Mouse (Mus musculus) MEL (cell line): ENCODE measurements around the gene Blcap. TPM values are rescaled to one million over a fixed set of nuclear protein-coding genes. Genes with fewer than 3 reads are reported as not detected.

Source experiments
- DNase-seq: peaks from one replicate; pipeline ENCODE4 v3.0.0; 2011; ENCODE audit warnings: low read depth, low spot score
- H3K27ac ChIP-seq: 2 replicates; pipeline ENCODE4 v1.5.1; 2012; ENCODE audit warnings: low read depth, mild to moderate bottlenecking, control low read depth, low read length, moderate library complexity; ENCODE audit not compliant: control insufficient read depth
- H3K27me3 ChIP-seq, 2 experiments: fragments of 150-350 bp in 1 of 2; sonication (generic) in 1 of 2; 2 replicates each; pipeline ENCODE4 v1.6.1; 2012; ENCODE audit warnings: low read length in 2 of 2, mild to moderate bottlenecking in 2 of 2, improper control_type of control experiment in 1 of 2, moderate library complexity in 1 of 2; ENCODE audit not compliant: insufficient read depth in 2 of 2, control insufficient read depth in 1 of 2
- H3K36me3 ChIP-seq, 2 experiments: 2 replicates each; pipeline ENCODE4 v1.6.1; 2012 to 2014; ENCODE audit warnings: low read length in 2 of 2, improper control_type of control experiment in 1 of 2, inconsistent platforms in 1 of 2, mild to moderate bottlenecking in 1 of 2; ENCODE audit not compliant: insufficient read depth in 2 of 2, control insufficient read depth in 1 of 2
- H3K4me1 ChIP-seq, 2 experiments: fragments of 150-350 bp in 1 of 2; sonication (generic) in 1 of 2; 2 replicates each; pipeline ENCODE4 v1.6.1; 2012; ENCODE audit warnings: low read length in 2 of 2, improper control_type of control experiment in 1 of 2, mild to moderate bottlenecking in 1 of 2; ENCODE audit not compliant: insufficient read depth in 2 of 2, control insufficient read depth in 1 of 2
- H3K4me3 ChIP-seq, 2 experiments: fragments of 150-350 bp in 1 of 2; sonication (generic) in 1 of 2; 2 replicates each; pipeline ENCODE4 v1.5.1; 2012; ENCODE audit warnings: low read depth in 2 of 2, low read length in 2 of 2, mild to moderate bottlenecking in 2 of 2, moderate library complexity in 2 of 2, control low read depth in 1 of 2, improper control_type of control experiment in 1 of 2; ENCODE audit not compliant: control insufficient read depth in 1 of 2, insufficient read depth in 1 of 2
- H3K79me2 ChIP-seq: 2 replicates; pipeline ENCODE4 v1.6.1; 2012; ENCODE audit warnings: mild to moderate bottlenecking, low read length, moderate library complexity; ENCODE audit not compliant: control insufficient read depth, poor library complexity, insufficient read depth
- H3K9ac ChIP-seq: 2 replicates; pipeline ENCODE4 v1.6.1; 2012; ENCODE audit warnings: low read depth, mild to moderate bottlenecking, control low read depth, low read length, moderate library complexity; ENCODE audit not compliant: control insufficient read depth, poor library complexity, severe bottlenecking
- H3K9me3 ChIP-seq: fragments of 150-350 bp; sonication (generic); replicated peaks from 2 replicates; pipeline ENCODE4 v1.6.1; 2012; ENCODE audit warnings: mild to moderate bottlenecking, low read length, improper control_type of control experiment, moderate library complexity; ENCODE audit not compliant: insufficient read depth
- CHD2 ChIP-seq: IDR thresholded peaks from 2 replicates; pipeline ENCODE4 v1.6.1; 2011; ENCODE audit warnings: low read length, improper control_type of control experiment
- ELF1 ChIP-seq: IDR thresholded peaks from 2 replicates; pipeline ENCODE4 v1.6.1; 2014; ENCODE audit warnings: low read depth, mild to moderate bottlenecking, inconsistent platforms, low read length, improper control_type of control experiment, moderate library complexity
- EP300 ChIP-seq, 2 experiments: IDR thresholded peaks; 2 replicates each; pipeline ENCODE4 v1.6.1; 2011; ENCODE audit warnings: improper control_type of control experiment in 2 of 2, low read length in 2 of 2, low read depth in 1 of 2, mild to moderate bottlenecking in 1 of 2
- ETS1 ChIP-seq: IDR thresholded peaks from 2 replicates; pipeline ENCODE4 v1.6.1; 2012; ENCODE audit warnings: low read depth, mild to moderate bottlenecking, inconsistent platforms, low read length, improper control_type of control experiment, moderate library complexity
- GABPA ChIP-seq: IDR thresholded peaks from 2 replicates; pipeline ENCODE4 v1.6.1; 2012; ENCODE audit warnings: low read depth, mild to moderate bottlenecking, inconsistent platforms, low read length, improper control_type of control experiment, moderate library complexity
- GATA1 ChIP-seq: IDR thresholded peaks from 2 replicates; pipeline ENCODE4 v1.6.1; 2011; ENCODE audit warnings: low read depth, low read length, improper control_type of control experiment
- HCFC1 ChIP-seq: IDR thresholded peaks from 2 replicates; pipeline ENCODE4 v1.6.1; 2012; ENCODE audit warnings: low read depth, mild to moderate bottlenecking, inconsistent platforms, low read length, improper control_type of control experiment, moderate library complexity
- KAT2A ChIP-seq: conservative IDR thresholded peaks from 2 replicates; pipeline ENCODE4 v1.6.1; 2012; ENCODE audit warnings: low read depth, low read length, improper control_type of control experiment, inconsistent platforms
- MEF2A ChIP-seq: IDR thresholded peaks from 2 replicates; pipeline ENCODE4 v1.6.1; 2014; ENCODE audit warnings: low read depth, mild to moderate bottlenecking, inconsistent platforms, low read length, improper control_type of control experiment; ENCODE audit not compliant: poor library complexity, insufficient replicate concordance, severe bottlenecking; ENCODE audit errors: extremely low read depth
- MXI1 ChIP-seq: IDR thresholded peaks from 2 replicates; pipeline ENCODE4 v1.6.1; 2011; ENCODE audit warnings: mild to moderate bottlenecking, low read depth, low read length, improper control_type of control experiment
- MYB ChIP-seq: IDR thresholded peaks from 2 replicates; pipeline ENCODE4 v1.6.1; 2011; ENCODE audit warnings: mild to moderate bottlenecking, low read depth, low read length, improper control_type of control experiment
- NELFE ChIP-seq: IDR thresholded peaks from 2 replicates; pipeline ENCODE4 v1.6.1; 2011; ENCODE audit warnings: low read depth, low read length, improper control_type of control experiment
- NRF1 ChIP-seq: IDR thresholded peaks from 2 replicates; pipeline ENCODE4 v1.6.1; 2014; ENCODE audit warnings: low read depth, mild to moderate bottlenecking, inconsistent platforms, low read length, improper control_type of control experiment, moderate library complexity; ENCODE audit not compliant: poor library complexity, insufficient read depth, severe bottlenecking
- POLR2A ChIP-seq, 2 experiments: IDR thresholded peaks; 2 replicates each; pipeline ENCODE4 v1.6.1; 2011 to 2012; ENCODE audit warnings: low read length in 2 of 2, mild to moderate bottlenecking in 2 of 2, control low read depth in 1 of 2, improper control_type of control experiment in 1 of 2, low read depth in 1 of 2, moderate library complexity in 1 of 2; ENCODE audit not compliant: control insufficient read depth in 1 of 2, insufficient read depth in 1 of 2, poor library complexity in 1 of 2
- POLR2AphosphoS5 ChIP-seq: IDR thresholded peaks from 2 replicates; pipeline ENCODE4 v1.6.1; 2012; ENCODE audit warnings: low read depth, borderline replicate concordance, mild to moderate bottlenecking, inconsistent platforms, low read length, moderate library complexity, mixed read lengths
- RAD21 ChIP-seq: IDR thresholded peaks from 2 replicates; pipeline ENCODE4 v1.6.1; 2011; ENCODE audit warnings: mild to moderate bottlenecking, low read depth, low read length, improper control_type of control experiment
- SMC3 ChIP-seq: IDR thresholded peaks from 2 replicates; pipeline ENCODE4 v1.6.1; 2011; ENCODE audit warnings: low read depth, low read length, improper control_type of control experiment
- USF1 ChIP-seq: IDR thresholded peaks from 2 replicates; pipeline ENCODE4 v1.6.1; 2014; ENCODE audit warnings: low read depth, mild to moderate bottlenecking, inconsistent platforms, low read length, improper control_type of control experiment, moderate library complexity
- USF2 ChIP-seq, 2 experiments: IDR thresholded peaks; 2 replicates each; pipeline ENCODE4 v1.6.1; 2011 to 2012; ENCODE audit warnings: improper control_type of control experiment in 2 of 2, low read length in 2 of 2, borderline replicate concordance in 1 of 2, inconsistent platforms in 1 of 2, low read depth in 1 of 2, mild to moderate bottlenecking in 1 of 2; ENCODE audit not compliant: insufficient read depth in 1 of 2
- ZMIZ1 ChIP-seq: IDR thresholded peaks from 2 replicates; pipeline ENCODE4 v1.6.1; 2012; ENCODE audit warnings: low read depth, mild to moderate bottlenecking, inconsistent platforms, low read length, improper control_type of control experiment, moderate library complexity
- polyA plus RNA-seq, 2 experiments: library from polyadenylated mRNA; stranded (reverse) in 1 of 2; unstranded in 1 of 2; fragments of >175 nt in 1 of 2; fragments of >200 nt in 1 of 2; gene quantifications; 2 replicates each; pipeline versions ENCODE4 v1.2.1 to v1.2.4; 2012; ENCODE audit warnings: low replicate concordance in 2 of 2, low read depth in 1 of 2; ENCODE audit not compliant: insufficient read length in 2 of 2, insufficient read depth in 1 of 2, missing spikeins in 1 of 2
- total RNA-seq: library from RNA; depleted of rRNA; stranded (reverse); fragments of 300-350 nt; gene quantifications from 2 replicates; pipeline ENCODE4 v1.2.3, GENCODE M21; 2012

Blcap gene
- total and polyA plus RNA-seq, 3 experiments: 11.6 to 19.1 TPM; not detected in 1

- Histone ChIP-seq H3K4me1 (no peaks in the 10 kb centered on the region), H3K27ac (no peak overlapping the region), H3K9me3 (no peaks in the 10 kb centered on the region), H3K27me3 (no peaks in the 10 kb centered on the region), H3K36me3 (no peaks in the 10 kb centered on the region; a peak in 1 of 4 replicates), H3K79me2 (peaks cover 9% of the 10 kb centered on the region), H3K4me3 (no peak overlapping the region), H3K9ac (no peak overlapping the region)
- TF ChIP-seq ELF1 (no peak), ZMIZ1 (no peak), MXI1 (no peak), POLR2AphosphoS5 (no peak), GABPA (no peak), EP300 (IDR thresholded peaks at IDR 0.05; ENCODE audit: low read depth in 1 of 2, low read length in 2 of 2) (no peak), RAD21 (no peak)
- TF ChIP-seq, all 39 proteins: peak for 0
- no peak for DNase-seq
Measured at GRCm38 (mm10) chr2:157556074-157556698, 14.9 kb downstream of the Blcap start.

- TF ChIP-seq NRF1 (no peak), SMC3 (no peak), POLR2A (IDR thresholded peaks at IDR 0.05; ENCODE audit: control insufficient read depth in 1 of 2, insufficient read depth in 1 of 2, low read depth in 1 of 2, low read length in 2 of 2, poor library complexity in 1 of 2) (no peak), MYB (no peak), USF2 (IDR thresholded peaks at IDR 0.05; ENCODE audit: borderline replicate concordance in 1 of 2, insufficient read depth in 1 of 2, low read depth in 1 of 2, low read length in 2 of 2) (no peak), KAT2A (no peak), CHD2 (no peak), ZMIZ1 (no peak), USF1 (no peak), GATA1 (no peak), HCFC1 (no peak), NELFE (no peak), ETS1 (no peak), MEF2A (no peak)
- Histone ChIP-seq H3K9ac (no peak overlapping the region), H3K27ac (no peak overlapping the region), H3K36me3 (no peaks in the 10 kb centered on the region; a peak in 1 of 4 replicates), H3K27me3 (no peaks in the 10 kb centered on the region), H3K79me2 (no peaks in the 10 kb centered on the region), H3K4me1 (no peaks in the 10 kb centered on the region), H3K9me3 (no peaks in the 10 kb centered on the region), H3K4me3 (no peak overlapping the region)
- DNase-seq: no peak
Measured at GRCm38 (mm10) chr2:157552158-157552886, 18.8 kb downstream of the Blcap start.
